Mouse (Mus musculus) brown adipose tissue, adult 24 weeks (tissue): Measurements from ENCODE around the gene Qsox1. TPM values are rescaled to one million over a fixed set of nuclear protein-coding genes. Genes with fewer than 3 reads are reported as not detected.
A peak's percentile ranks its signal among the peaks of the same experiment; 100 is the strongest.

Experiments
- H3K27ac ChIP-seq: fragments of 200-500 bp; replicated peaks from 2 replicates; pipeline ENCODE4 v1.5.1; 2012; ENCODE audit warnings: low read depth, mild to moderate bottlenecking, low read length
- H3K4me1 ChIP-seq: fragments of 200-500 bp; 2 replicates; pipeline ENCODE4 v1.6.1; 2012; ENCODE audit warnings: low read length, mixed read lengths; ENCODE audit not compliant: control insufficient read depth, insufficient read depth, insufficient read length
- H3K4me3 ChIP-seq: fragments of 200-500 bp; 2 replicates; pipeline ENCODE4 v1.5.1; 2012; ENCODE audit warnings: low read depth, mild to moderate bottlenecking, low read length, moderate library complexity; ENCODE audit not compliant: insufficient read depth
- polyA plus RNA-seq: library from polyadenylated mRNA; stranded (reverse); fragments of >200 nt; gene quantifications from 2 replicates; pipeline ENCODE4 v1.2.4, GENCODE M21; 2012; ENCODE audit not compliant: missing spikeins, insufficient read depth, insufficient read length

Gene Qsox1
- polyA plus RNA-seq, 1 experiment = 9.9 TPM

GRCm38 (mm10) chr1:155784343-155785205 is 28.1 kb downstream of the Qsox1 start:
- H3K4me1 ChIP-seq = no peaks in the 10 kb centered on the region
- H3K27ac ChIP-seq = no peak overlapping the region
- H3K4me3 ChIP-seq = no peak overlapping the region

DNA sequence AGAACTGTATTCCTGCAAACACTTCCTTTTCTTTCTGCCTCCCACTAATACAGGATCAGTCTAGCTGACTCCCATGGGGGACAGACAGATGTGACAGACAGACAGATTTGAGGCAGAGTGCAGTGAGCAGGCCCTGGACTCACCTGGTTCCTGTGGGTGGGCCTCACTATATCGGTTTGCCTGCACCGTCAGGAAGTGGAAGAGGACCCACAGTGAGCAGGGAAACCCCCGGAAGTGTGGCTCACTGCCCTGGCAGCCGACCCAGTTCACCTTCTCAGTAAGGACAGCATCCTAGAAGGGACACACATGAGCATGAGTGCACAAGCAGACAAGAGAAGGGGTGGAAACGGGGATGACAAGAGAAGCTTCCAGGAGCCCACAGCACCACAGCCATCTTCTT is 30.3 kb downstream of the Qsox1 start:
- Histone ChIP-seq H3K4me1 (no peaks in the 10 kb centered on the region), H3K4me3 (no peak overlapping the region), H3K27ac (no peak overlapping the region)

- no peak overlapping the region for H3K4me3 ChIP-seq
- no peaks in the 10 kb centered on the region for H3K4me1 ChIP-seq
- H3K27ac ChIP-seq = no peak overlapping the region
These were observed 34.8 kb downstream of the Qsox1 start for GRCm38 (mm10) chr1:155777641-155778625.

- Histone ChIP-seq H3K27ac (no peak overlapping the region), H3K4me3 (no peak overlapping the region), H3K4me1 (no peaks in the 10 kb centered on the region)
These were observed 53.5 kb downstream of the Qsox1 start for GRCm38 (mm10) chr1:155759167-155759566.

DNA sequence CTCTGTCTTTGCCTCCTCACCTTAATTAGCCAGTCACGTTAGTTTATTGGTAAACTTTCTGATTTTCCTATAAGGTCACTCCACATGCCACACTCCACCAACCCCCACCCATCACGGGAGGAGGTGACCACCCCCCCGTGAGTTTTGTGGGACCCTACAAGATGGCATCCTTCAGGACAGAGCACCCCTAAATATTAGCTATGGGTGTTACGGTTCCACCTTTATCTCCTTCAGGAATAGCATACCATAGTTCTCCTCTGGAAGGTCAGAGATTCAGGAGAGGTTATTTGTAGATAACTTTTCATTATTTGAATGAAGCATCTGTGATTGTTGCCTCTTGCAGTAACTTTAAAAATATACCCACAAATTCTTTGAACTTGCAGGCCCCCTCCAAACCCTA is 54.0 kb downstream of the Qsox1 start:
- H3K4me1 ChIP-seq = no peaks in the 10 kb centered on the region
- H3K4me3 ChIP-seq = no peak overlapping the region
- H3K27ac ChIP-seq = no peak overlapping the region

- no peak overlapping the region for H3K4me3 ChIP-seq
- no peaks in the 10 kb centered on the region for H3K4me1 ChIP-seq
- H3K27ac ChIP-seq = no peak overlapping the region
These were observed 55.1 kb downstream of the Qsox1 start for GRCm38 (mm10) chr1:155757621-155758020.

- Histone ChIP-seq H3K4me1 (no peaks in the 10 kb centered on the region), H3K4me3 (no peak overlapping the region), H3K27ac (no peak overlapping the region)
These were observed 59.3 kb downstream of the Qsox1 start for GRCm38 (mm10) chr1:155753411-155753810.

DNA sequence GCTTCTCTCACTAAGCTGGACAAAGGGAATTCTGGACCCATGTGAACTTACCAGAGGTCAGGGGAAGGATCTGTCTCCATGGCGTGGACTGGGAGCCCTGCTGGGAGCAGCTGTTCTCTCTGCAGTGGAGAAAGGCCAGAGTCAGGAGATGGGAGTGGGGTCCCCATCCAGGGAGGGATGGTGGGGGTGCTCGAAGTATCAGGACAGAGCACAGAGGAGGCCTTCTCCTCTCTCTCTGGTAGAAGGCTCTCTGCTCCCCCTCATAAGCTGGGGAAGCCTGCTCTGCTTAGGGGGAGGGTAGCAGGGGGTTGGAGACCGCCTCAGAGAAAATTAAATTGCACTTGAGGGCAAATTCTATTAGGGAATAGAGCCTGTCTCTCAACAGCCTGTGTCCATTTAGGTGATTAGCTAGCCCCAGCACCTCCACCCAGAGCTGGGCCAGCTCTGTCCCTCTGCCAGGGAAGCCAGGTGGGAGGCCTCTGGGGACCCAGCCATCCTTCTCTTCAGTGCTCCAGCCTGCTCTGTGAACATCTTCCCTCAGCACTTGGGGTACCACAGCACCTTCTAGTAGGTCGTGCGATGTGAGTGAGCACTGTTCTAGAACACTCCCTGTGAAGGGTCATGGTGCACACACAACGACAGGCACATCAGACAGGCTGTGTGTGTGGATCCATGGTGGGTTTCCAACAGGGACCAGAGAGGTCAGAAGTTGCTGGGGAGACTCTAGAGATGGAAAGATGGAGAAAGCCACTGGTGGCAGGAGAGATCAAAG is 61.0 kb downstream of the Qsox1 start, which contains the start of gene Lhx4:
Gene Lhx4, minus strand, starts transcription at position 201 of the 772 bp plus-strand sequence.
- Histone ChIP-seq H3K4me3 (no peak within 1 kb of the TSS), H3K27ac (no peak within 1 kb of the TSS), H3K4me1 (no peaks in the 10 kb centered on the region)

DNA sequence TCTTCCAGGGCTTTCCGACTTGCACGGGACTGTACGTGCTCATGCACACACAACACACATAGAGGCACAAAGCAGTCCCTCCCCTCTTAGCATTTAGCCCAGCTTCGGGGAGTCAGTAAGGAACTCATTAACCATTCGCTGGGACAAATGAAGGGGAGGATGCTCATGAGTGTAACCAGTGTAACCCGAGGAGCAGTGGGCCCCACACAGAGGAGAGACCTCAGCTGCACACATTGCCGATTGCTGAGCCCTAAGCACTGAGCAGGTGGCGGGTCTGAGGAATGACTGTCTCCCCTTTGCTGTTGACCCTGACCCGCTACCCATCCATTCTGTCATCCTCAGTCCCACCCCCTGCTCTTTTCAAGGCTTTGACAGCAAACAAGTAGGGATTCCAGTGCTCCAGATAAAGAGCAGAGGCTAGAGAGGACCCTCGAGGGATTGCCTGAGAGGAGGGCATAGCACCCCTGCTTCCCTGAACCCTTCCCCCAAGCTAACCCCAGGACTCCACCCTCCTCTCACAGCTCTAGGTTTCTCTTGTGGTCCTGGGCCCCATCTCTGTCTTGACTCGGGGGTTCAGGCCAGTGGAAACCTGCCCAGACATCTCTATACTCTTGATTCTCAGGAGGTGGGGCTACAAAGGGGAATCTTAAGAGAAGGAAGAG is 62.0 kb downstream of the Qsox1 start:
- Histone ChIP-seq H3K4me1 (no peaks in the 10 kb centered on the region), H3K4me3 (no peak overlapping the region), H3K27ac (no peak overlapping the region)

- H3K4me1 ChIP-seq = peaks cover 2% of the 10 kb centered on the region
- no peak overlapping the region for H3K27ac ChIP-seq
- H3K4me3 ChIP-seq = no peak overlapping the region
These were observed 64.8 kb downstream of the Qsox1 start for GRCm38 (mm10) chr1:155747911-155748310.

GRCm38 (mm10) chr1:155747011-155747410 is 65.7 kb downstream of the Qsox1 start:
- Histone ChIP-seq H3K4me1 (peaks cover 5% of the 10 kb centered on the region), H3K27ac (no peak overlapping the region), H3K4me3 (no peak overlapping the region)

DNA sequence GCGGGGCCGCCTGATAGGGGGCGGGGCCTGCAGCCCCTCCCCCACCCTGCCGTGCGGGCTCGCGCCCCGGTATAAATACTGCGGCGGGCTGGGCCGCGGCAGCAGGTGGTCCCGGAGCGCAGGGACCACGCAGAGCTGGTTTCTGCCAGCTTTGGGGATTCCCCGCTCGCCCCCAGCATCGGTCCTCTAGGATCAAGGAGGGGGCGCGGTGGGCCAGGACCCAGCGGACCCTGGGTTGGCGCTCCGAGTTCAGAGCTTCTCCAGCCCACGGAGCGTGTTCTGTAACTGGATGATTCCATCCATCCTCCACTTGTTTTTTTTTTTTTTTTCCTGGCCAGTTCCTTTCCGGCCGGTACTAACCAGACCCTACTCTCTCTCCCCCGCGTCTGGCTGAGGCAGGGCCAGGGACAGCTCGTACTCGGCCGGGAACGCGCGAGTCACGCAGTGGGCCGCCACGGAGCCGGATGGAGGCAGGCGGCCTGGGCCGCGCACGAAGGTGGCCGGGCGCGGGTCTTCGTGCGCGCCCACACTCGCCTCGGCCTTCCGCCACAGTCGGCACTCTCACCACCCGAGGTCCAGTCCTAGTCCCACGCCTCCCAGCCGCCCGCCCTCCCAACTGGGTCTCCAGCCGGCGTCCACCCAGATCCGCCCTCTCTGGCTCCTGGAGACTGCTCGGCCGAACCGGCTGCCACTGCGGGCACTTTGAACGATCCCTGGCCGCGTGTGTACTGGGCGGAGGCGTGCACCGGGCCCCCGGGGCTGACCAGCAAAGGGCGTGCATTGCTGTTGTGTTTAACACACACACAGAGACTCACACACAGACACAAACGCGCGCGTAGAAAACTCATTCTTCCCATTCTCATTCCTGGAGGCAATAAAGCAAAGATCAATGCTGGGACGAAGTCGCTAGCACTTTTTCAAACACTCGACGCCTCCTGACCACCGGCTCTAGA is 70.0 kb downstream of the Qsox1 start:
- no peak overlapping the region for H3K27ac ChIP-seq
- peak overlapping the region; percentile 45 for H3K4me3 ChIP-seq
- H3K4me1 ChIP-seq = peaks cover 5% of the 10 kb centered on the region

- Histone ChIP-seq H3K4me1 (peaks cover 6% of the 10 kb centered on the region), H3K27ac (no peak overlapping the region), H3K4me3 (peak overlapping the region; percentile 39)
These were observed 70.7 kb downstream of the Qsox1 start for GRCm38 (mm10) chr1:155741988-155742387.
